Mouse (Mus musculus): ENCODE data around the gene Rab5c. TPM values are rescaled to one million over a fixed set of nuclear protein-coding genes. Genes with fewer than 3 reads are reported as not detected.

Rab5c gene
- polyA plus RNA-seq, 1 experiment from 2014 or later = 39.4 TPM

DNA sequence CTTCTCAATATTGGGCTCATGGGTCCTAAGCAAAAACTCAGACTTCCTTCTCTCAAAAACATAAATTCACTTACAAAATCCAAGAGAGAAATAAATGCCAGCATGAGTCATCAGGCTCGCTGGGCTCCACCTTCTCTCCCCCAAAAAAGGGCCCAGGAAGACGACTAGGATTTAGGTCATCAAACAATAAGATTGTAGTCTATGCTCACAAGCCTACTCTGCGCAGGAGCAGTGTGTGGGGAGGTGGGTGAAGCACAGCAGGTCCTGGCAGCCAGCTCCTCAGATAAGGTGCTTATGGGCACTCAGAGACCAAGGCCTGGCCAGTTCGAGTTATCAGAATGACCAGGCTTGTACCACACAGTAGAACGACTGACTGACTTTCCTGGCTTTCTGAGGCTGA, 17.7 kb downstream of the Rab5c start:
- DNase-seq (ENCODE audit: low spot score) (no peak), ATAC-seq (replicated peaks; ENCODE audit: low FRiP score) (no peak)
- Histone ChIP-seq H3K9me3 (ENCODE audit: control insufficient read depth, low read length) (no peaks in the 10 kb centered on the region), H3K4me2 (ENCODE audit: low read depth, low read length, severe bottlenecking) (no peak overlapping the region), H3K27ac (ENCODE audit: low read depth, low read length) (no peak overlapping the region), H3K36me3 (ENCODE audit: control insufficient read depth, insufficient read depth, low read length) (no peaks in the 10 kb centered on the region; the same call in 1 of the 2 replicates), H3K4me3 (ENCODE audit: low read depth, low read length) (no peak overlapping the region), H3K27me3 (ENCODE audit: control insufficient read depth, insufficient read depth, low read length) (no peaks in the 10 kb centered on the region), H3K9ac (ENCODE audit: low read length) (no peak overlapping the region), H3K4me1 (replicated peaks; ENCODE audit: control insufficient read depth, insufficient read depth, low read length) (no peaks in the 10 kb centered on the region; the same call in 1 of the 2 replicates)
- 76% methylated on average over 5 of the region's 5 CpGs for WGBS

DNA sequence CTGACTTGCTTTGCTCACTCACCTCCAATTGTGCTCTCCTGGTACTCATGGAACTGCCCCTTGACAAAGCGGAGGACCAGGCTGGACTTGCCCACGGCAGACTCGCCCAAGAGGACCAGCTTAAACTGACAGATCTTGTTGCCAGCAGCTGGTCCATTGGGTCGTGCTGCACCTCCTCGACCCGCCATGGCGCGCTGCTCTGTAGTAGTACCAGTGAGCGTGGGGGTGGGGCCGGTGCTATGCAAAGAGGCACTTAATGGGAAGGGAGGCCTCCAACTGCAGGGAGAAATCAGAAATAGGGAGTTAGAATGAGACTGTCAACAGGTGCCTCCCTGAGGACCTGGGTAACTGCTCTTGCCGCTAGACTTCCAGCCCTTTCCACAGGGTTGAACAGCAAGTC, 18.1 kb downstream of the Rab5c start:
- 83% methylated on average over 11 of the region's 11 CpGs for WGBS
- ATAC-seq (replicated peaks; ENCODE audit: low FRiP score) (no peak), DNase-seq (ENCODE audit: low spot score) (no peak)
- no peaks in the 10 kb centered on the region for H3K9me3 ChIP-seq (ENCODE audit: control insufficient read depth, low read length)
- no peak overlapping the region for H3K4me3 ChIP-seq (ENCODE audit: low read depth, low read length)
- no peaks in the 10 kb centered on the region for H3K27me3 ChIP-seq (ENCODE audit: control insufficient read depth, insufficient read depth, low read length)
- no peak overlapping the region for H3K27ac ChIP-seq (ENCODE audit: low read depth, low read length)
- H3K36me3 ChIP-seq (ENCODE audit: control insufficient read depth, insufficient read depth, low read length) = no peaks in the 10 kb centered on the region; the same call in 1 of the 2 replicates
- no peak overlapping the region for H3K9ac ChIP-seq (ENCODE audit: low read length)
- H3K4me2 ChIP-seq (ENCODE audit: low read depth, low read length, severe bottlenecking) = no peak overlapping the region
- peaks cover under 1% of the 10 kb centered on the region for H3K4me1 ChIP-seq (replicated peaks; ENCODE audit: control insufficient read depth, insufficient read depth, low read length)

DNA sequence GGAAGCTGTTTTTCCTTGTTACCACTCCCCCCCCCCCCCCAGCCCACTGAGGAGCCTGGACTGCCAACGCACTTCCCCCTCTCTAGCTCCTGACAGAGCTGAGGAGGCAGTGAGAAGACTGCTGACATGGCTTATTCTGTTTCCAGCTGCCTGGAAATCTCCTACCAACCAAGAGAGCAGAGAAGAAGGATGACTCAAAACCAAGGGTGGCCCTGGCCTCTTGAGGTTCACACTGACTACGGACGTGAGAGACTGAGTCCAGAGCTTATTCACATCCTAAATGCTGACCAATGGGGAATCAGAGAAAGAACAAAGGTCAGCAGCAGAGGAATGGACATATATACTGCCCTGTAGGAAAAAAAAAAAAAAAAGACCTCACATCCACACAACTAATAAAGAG, 18.7 kb downstream of the Rab5c start:
- ATAC-seq (replicated peaks; ENCODE audit: low FRiP score) = no peak
- Histone ChIP-seq H3K27me3 (ENCODE audit: control insufficient read depth, insufficient read depth, low read length) (no peaks in the 10 kb centered on the region), H3K9me3 (ENCODE audit: control insufficient read depth, low read length) (no peaks in the 10 kb centered on the region), H3K27ac (ENCODE audit: low read depth, low read length) (no peak overlapping the region), H3K4me2 (ENCODE audit: low read depth, low read length, severe bottlenecking) (no peak overlapping the region), H3K4me1 (replicated peaks; ENCODE audit: control insufficient read depth, insufficient read depth, low read length) (peaks cover 2% of the 10 kb centered on the region), H3K4me3 (ENCODE audit: low read depth, low read length) (no peak overlapping the region), H3K36me3 (ENCODE audit: control insufficient read depth, insufficient read depth, low read length) (no peaks in the 10 kb centered on the region; the same call in 1 of the 2 replicates), H3K9ac (ENCODE audit: low read length) (no peak overlapping the region)
- DNase-seq (ENCODE audit: low spot score) = no peak
- 87% methylated on average over 3 of the region's 3 CpGs for WGBS

DNA sequence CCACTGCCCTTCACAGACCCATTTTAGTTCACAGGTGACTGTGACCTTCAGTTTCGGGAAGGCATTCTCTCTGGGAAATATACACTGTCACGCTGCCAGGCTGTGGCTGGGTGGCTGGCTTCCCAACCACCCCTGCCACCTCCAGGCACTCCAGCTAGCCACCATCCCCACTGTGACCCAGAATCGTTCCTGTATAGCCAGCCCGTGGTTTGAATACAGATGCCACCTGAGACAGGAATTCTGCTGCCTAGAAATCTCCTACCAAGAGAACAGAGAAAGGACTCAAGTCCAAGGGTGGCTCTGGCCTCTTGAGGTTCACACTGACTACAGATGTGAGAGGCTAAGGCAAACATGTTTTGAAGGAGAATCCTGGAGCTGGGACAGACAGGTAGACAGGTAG, 19.1 kb downstream of the Rab5c start:
- H3K4me3 ChIP-seq (ENCODE audit: low read depth, low read length) = no peak overlapping the region
- no peak overlapping the region for H3K9ac ChIP-seq (ENCODE audit: low read length)
- ATAC-seq (replicated peaks; ENCODE audit: low FRiP score) (no peak), DNase-seq (ENCODE audit: low spot score) (no peak)
- no peak overlapping the region for H3K27ac ChIP-seq (ENCODE audit: low read depth, low read length)
- H3K27me3 ChIP-seq (ENCODE audit: control insufficient read depth, insufficient read depth, low read length) = no peaks in the 10 kb centered on the region
- peaks cover 6% of the 10 kb centered on the region for H3K4me1 ChIP-seq (replicated peaks; ENCODE audit: control insufficient read depth, insufficient read depth, low read length)
- no peak overlapping the region for H3K4me2 ChIP-seq (ENCODE audit: low read depth, low read length, severe bottlenecking)
- H3K9me3 ChIP-seq (ENCODE audit: control insufficient read depth, low read length) = no peaks in the 10 kb centered on the region
- H3K36me3 ChIP-seq (ENCODE audit: control insufficient read depth, insufficient read depth, low read length) = no peaks in the 10 kb centered on the region; the same call in 1 of the 2 replicates
- 90% methylated on average over 4 of the region's 4 CpGs for WGBS

DNA sequence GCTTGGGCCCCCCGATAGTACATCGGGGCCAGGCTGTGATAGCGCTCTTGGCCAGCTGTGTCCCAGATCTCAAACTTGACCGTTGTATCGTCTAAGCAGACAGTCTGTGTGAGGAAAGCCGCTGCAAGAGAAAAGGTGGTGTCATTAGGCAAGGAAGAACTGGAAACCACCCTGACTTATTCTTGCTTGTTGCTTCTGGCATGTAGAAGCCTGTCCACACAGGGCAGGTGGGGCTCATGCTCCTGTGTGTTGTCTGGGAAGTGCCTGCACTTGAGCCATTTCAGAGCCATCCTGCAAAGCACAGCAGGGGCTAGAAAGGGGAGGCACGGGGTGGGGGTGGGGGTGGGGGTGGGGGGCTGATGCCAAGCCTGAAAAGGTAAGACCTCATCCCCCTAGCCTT, 19.6 kb downstream of the Rab5c start:
- H3K4me2 ChIP-seq (ENCODE audit: low read depth, low read length, severe bottlenecking) = no peak overlapping the region
- no peak overlapping the region for H3K9ac ChIP-seq (ENCODE audit: low read length)
- DNase-seq (ENCODE audit: low spot score) = no peak
- no peaks in the 10 kb centered on the region for H3K27me3 ChIP-seq (ENCODE audit: control insufficient read depth, insufficient read depth, low read length)
- WGBS = 92% methylated on average over 7 of the region's 7 CpGs
- H3K9me3 ChIP-seq (ENCODE audit: control insufficient read depth, low read length) = no peaks in the 10 kb centered on the region
- H3K27ac ChIP-seq (ENCODE audit: low read depth, low read length) = no peak overlapping the region
- ATAC-seq (replicated peaks; ENCODE audit: low FRiP score) = no peak
- H3K36me3 ChIP-seq (ENCODE audit: control insufficient read depth, insufficient read depth, low read length) = no peaks in the 10 kb centered on the region; the same call in 1 of the 2 replicates
- H3K4me3 ChIP-seq (ENCODE audit: low read depth, low read length) = no peak overlapping the region
- H3K4me1 ChIP-seq (replicated peaks; ENCODE audit: control insufficient read depth, insufficient read depth, low read length) = peaks cover 11% of the 10 kb centered on the region

DNA sequence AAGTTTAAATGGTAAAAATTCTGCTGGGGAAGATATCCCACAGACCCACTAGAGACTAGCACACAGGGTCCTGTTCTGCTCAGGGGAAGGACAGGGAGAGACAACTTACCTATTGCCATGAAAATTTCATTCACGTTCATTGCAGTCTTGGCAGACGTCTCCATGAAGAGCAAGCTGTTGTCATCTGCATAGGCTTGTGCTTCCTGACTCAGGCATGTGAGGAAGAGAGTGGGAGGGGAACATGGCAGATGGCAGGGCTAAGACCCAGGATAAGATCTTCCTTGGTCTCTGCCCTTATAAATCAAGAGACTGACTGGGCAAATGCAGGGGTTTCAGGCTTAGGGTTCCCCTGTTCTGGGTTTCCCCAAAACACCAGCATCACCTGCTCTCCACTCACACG, 21.4 kb downstream of the Rab5c start:
- H3K4me1 ChIP-seq (replicated peaks; ENCODE audit: control insufficient read depth, insufficient read depth, low read length) = peaks cover 12% of the 10 kb centered on the region
- no peaks in the 10 kb centered on the region; the same call in 1 of the 2 replicates for H3K36me3 ChIP-seq (ENCODE audit: control insufficient read depth, insufficient read depth, low read length)

DNA sequence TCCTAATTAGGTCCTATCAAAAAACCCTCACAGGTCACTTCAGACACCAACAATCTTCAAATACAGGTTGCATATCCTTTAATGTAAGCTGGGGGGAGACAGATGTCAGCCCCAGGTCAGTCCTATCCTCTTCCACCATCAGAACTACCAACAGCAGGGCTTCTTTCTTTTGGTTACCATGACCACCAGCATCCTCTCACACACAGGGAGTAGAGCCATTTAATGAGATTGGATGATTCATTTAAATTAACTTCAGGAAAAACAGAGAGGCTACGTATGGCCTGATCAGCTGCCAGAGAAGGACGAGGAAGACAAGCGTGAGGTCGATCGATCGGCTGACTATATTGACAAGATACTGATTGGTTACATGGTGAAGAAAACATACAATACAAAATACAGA, 23.1 kb downstream of the Rab5c start:
- WGBS = 78% methylated on average over 6 of the region's 6 CpGs
- H3K27ac ChIP-seq (ENCODE audit: low read depth, low read length) = no peak overlapping the region
- H3K4me2 ChIP-seq (ENCODE audit: low read depth, low read length, severe bottlenecking) = no peak overlapping the region
- no peak overlapping the region for H3K4me3 ChIP-seq (ENCODE audit: low read depth, low read length)
- DNase-seq (ENCODE audit: low spot score) = no peak
- no peak overlapping the region for H3K9ac ChIP-seq (ENCODE audit: low read length)
- H3K36me3 ChIP-seq (ENCODE audit: control insufficient read depth, insufficient read depth, low read length) = no peaks in the 10 kb centered on the region; the same call in 1 of the 2 replicates
- no peak for ATAC-seq (replicated peaks; ENCODE audit: low FRiP score)
- H3K4me1 ChIP-seq (replicated peaks; ENCODE audit: control insufficient read depth, insufficient read depth, low read length) = peaks cover 12% of the 10 kb centered on the region
- no peaks in the 10 kb centered on the region for H3K27me3 ChIP-seq (ENCODE audit: control insufficient read depth, insufficient read depth, low read length)
- no peaks in the 10 kb centered on the region for H3K9me3 ChIP-seq (ENCODE audit: control insufficient read depth, low read length)

More for the DNA sequence above, 21.4 kb downstream of the Rab5c start:
- Histone ChIP-seq H3K4me2 (ENCODE audit: low read depth, low read length, severe bottlenecking) (no peak overlapping the region), H3K27ac (ENCODE audit: low read depth, low read length) (no peak overlapping the region), H3K9ac (ENCODE audit: low read length) (no peak overlapping the region), H3K9me3 (ENCODE audit: control insufficient read depth, low read length) (no peaks in the 10 kb centered on the region), H3K4me3 (ENCODE audit: low read depth, low read length) (no peak overlapping the region), H3K27me3 (ENCODE audit: control insufficient read depth, insufficient read depth, low read length) (no peaks in the 10 kb centered on the region)
- DNase-seq (ENCODE audit: low spot score) = no peak
- no peak for ATAC-seq (replicated peaks; ENCODE audit: low FRiP score)
- WGBS = 92% methylated on average over 3 of the region's 3 CpGs

DNA sequence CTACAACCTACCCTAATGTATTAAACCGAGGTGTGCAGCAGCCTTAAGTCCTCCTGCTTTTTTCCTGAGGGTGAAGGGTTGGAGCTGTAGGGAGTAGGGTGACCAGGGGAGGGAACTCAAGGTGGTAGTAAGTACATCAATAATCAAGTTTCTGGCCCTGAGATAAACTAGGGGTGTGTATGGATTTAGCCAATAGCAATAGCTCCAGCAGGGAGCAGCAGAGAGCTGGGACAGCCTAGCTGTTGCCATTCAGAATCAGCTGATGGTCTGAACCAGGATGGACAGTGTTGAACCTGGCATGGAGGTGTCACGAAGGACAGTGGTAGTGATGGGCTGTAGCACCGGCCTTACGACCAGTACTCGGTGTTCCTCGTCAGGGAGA, 23.5 kb downstream of the Rab5c start:
- no peaks in the 10 kb centered on the region for H3K27me3 ChIP-seq (ENCODE audit: control insufficient read depth, insufficient read depth, low read length)
- H3K4me1 ChIP-seq (replicated peaks; ENCODE audit: control insufficient read depth, insufficient read depth, low read length) = peaks cover 12% of the 10 kb centered on the region
- peak overlapping the region; percentile 42; the same call in 1 of the 2 replicates for H3K4me2 ChIP-seq (ENCODE audit: low read depth, low read length, severe bottlenecking)
- H3K9ac ChIP-seq (ENCODE audit: low read length) = no peak overlapping the region; the same call in 1 of the 2 replicates
- H3K27ac ChIP-seq (ENCODE audit: low read depth, low read length) = peak overlapping the region; percentile 7; the same call in 1 of the 2 replicates
- 59% methylated on average over 6 of the region's 6 CpGs for WGBS
- H3K4me3 ChIP-seq (ENCODE audit: low read depth, low read length) = no peak overlapping the region
- peak; percentile 83 for DNase-seq (ENCODE audit: low spot score)
- ATAC-seq (replicated peaks; ENCODE audit: low FRiP score) = no peak; the same call in 1 of the 2 replicates
- H3K9me3 ChIP-seq (ENCODE audit: control insufficient read depth, low read length) = no peaks in the 10 kb centered on the region
- H3K36me3 ChIP-seq (ENCODE audit: control insufficient read depth, insufficient read depth, low read length) = no peaks in the 10 kb centered on the region; the same call in 1 of the 2 replicates

Measured in forebrain, embryonic 11.5 days (tissue).